Mouse (Mus musculus) intestine, embryonic 16.5 days (tissue): ENCODE data around the gene Limk1. TPM values are rescaled to one million over a fixed set of nuclear protein-coding genes. Genes with fewer than 3 reads are reported as not detected.

Experiments used
- ATAC-seq: fragments of 200-750 bp; cut with Nextera tagmentation; 2 replicates; pipeline ENCODE4 v1.8.0; 2017; ENCODE audit warnings: moderate TSS enrichment, moderate library complexity
- H3K27ac ChIP-seq: fragments of 300-500 bp; sonication (generic); 2 replicates; pipeline ENCODE4 v1.5.1; 2014; ENCODE audit warnings: mild to moderate bottlenecking, low read length
- H3K27me3 ChIP-seq: fragments of 300-500 bp; sonication (generic); replicated peaks from 2 replicates; pipeline ENCODE4 v1.6.1; 2014; ENCODE audit warnings: low read length, control low read depth, mixed read lengths; ENCODE audit not compliant: control insufficient read depth, insufficient read depth
- H3K36me3 ChIP-seq: fragments of 300-500 bp; sonication (generic); 2 replicates; pipeline ENCODE4 v1.6.1; 2014; ENCODE audit warnings: low read length, control low read depth; ENCODE audit not compliant: control insufficient read depth, insufficient read depth
- H3K4me1 ChIP-seq: fragments of 300-500 bp; sonication (generic); 2 replicates; pipeline ENCODE4 v1.6.1; 2014; ENCODE audit warnings: low read length, control low read depth, mixed read lengths; ENCODE audit not compliant: control insufficient read depth, insufficient read depth
- H3K4me2 ChIP-seq: fragments of 300-500 bp; sonication (generic); 2 replicates; pipeline ENCODE4 v1.6.1; 2014; ENCODE audit warnings: low read depth, low read length, control low read depth
- H3K4me3 ChIP-seq: fragments of 300-500 bp; sonication (generic); 2 replicates; pipeline ENCODE4 v1.5.1; 2014; ENCODE audit warnings: mild to moderate bottlenecking, low read length
- H3K9ac ChIP-seq: fragments of 300-500 bp; sonication (generic); 2 replicates; pipeline ENCODE4 v1.6.1; 2014; ENCODE audit warnings: low read depth, low read length
- H3K9me3 ChIP-seq: fragments of 300-500 bp; sonication (generic); 2 replicates; pipeline ENCODE4 v1.6.1; 2016; ENCODE audit warnings: low read length, control low read depth; ENCODE audit not compliant: control insufficient read depth
- WGBS: fragments of 180-500 bp; shearing (Covaris S2); extraction: QIAGEN DNeasy Blood & Tissue Kit; methylation state at CpG from one replicate; pipeline ENCODE4 v1.1.7; 2014; 5-methylcytosine and 5-hydroxymethylcytosine counted together
- polyA plus RNA-seq: library from polyadenylated mRNA; unstranded; fragments of >200 nt; fragmentation: Nextera tagmentation; extraction: Ambion mirVana; gene quantifications from 2 replicates; pipeline ENCODE4 v1.2.1, GENCODE M21; 2015

Gene Limk1
- polyA plus RNA-seq, 1 experiment from 2014 or later, result 3.8 TPM

GRCm38 (mm10) chr5:134611810-134612521, 76.4 kb downstream of the Limk1 start:
- Histone ChIP-seq H3K4me1 (peaks cover 6% of the 10 kb centered on the region; the same call in 1 of the 2 replicates), H3K27ac (peak overlapping the region; percentile 73), H3K9me3 (no peaks in the 10 kb centered on the region), H3K4me2 (no peak overlapping the region), H3K4me3 (no peak overlapping the region), H3K9ac (no peak overlapping the region), H3K36me3 (no peaks in the 10 kb centered on the region), H3K27me3 (no peaks in the 10 kb centered on the region)
- peak; percentile 94 for ATAC-seq
- 49% methylated on average over 8 of the region's 8 CpGs for WGBS

DNA sequence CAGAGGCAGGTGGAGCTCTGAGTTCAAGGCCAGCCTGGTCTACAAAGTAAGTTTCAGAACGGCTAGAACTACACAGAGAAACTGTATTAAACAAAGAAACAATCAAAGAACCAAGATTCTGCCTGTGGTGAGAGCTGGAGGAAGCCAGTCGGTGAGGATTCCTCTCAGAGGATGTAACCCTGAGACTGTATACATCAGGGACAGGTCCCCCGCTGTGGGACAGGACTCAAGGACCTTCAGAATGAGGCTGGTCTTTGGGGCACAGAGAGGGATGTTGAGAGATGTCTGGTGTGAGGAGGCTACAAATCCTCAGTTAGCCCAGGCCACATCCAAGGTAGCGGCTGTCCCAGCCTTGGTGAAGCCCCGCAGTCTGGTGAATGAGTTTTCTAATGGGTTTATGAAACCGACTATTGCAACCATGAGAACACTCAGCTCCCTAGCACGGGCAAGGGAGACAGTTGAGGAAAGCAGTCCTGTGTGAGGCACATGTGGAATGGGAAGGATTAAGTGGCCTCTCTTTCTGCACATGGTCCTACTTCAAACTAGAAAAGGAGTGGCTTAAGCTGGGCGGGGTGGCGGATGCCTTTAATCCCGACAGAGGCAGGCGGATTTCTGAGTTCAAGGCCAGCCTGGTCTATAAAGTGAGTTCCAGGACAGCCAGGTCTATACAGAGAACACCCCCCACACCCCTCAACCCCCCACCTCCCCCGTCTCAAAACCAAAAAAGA, 78.3 kb downstream of the Limk1 start:
- H3K9ac ChIP-seq, result no peak overlapping the region
- no peak for ATAC-seq
- WGBS, result 78% methylated on average over 12 of the region's 12 CpGs
- H3K27ac ChIP-seq, result no peak overlapping the region
- no peaks in the 10 kb centered on the region for H3K36me3 ChIP-seq
- no peaks in the 10 kb centered on the region for H3K9me3 ChIP-seq
- no peaks in the 10 kb centered on the region for H3K27me3 ChIP-seq
- no peak overlapping the region for H3K4me3 ChIP-seq
- peaks cover 6% of the 10 kb centered on the region; the same call in 1 of the 2 replicates for H3K4me1 ChIP-seq
- no peak overlapping the region for H3K4me2 ChIP-seq

DNA sequence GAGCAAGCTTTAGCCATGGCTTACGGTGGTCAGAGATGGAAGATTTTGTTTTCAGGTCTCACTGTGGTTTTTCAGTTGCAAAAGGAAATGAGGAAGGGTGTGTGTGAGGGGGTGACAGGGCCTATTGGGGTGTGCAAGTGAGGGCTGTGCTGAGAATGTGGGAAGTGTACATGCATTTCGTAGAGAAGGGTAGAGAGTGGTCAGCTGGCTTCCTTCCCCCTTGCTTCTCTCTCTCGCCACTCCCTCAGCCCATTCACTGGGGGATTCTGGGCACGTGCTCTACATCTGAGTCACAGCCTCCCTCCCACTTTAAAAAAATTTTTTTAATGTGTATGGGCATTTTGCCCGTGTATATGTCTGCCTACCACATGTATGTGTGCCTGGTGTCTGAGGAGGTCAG, 81.3 kb downstream of the Limk1 start:
- ATAC-seq, result no peak
- WGBS, result 58% methylated on average over 5 of the region's 5 CpGs
- H3K4me2 ChIP-seq, result no peak overlapping the region
- H3K36me3 ChIP-seq, result no peaks in the 10 kb centered on the region
- H3K27ac ChIP-seq, result no peak overlapping the region
- H3K4me3 ChIP-seq, result no peak overlapping the region
- no peaks in the 10 kb centered on the region for H3K9me3 ChIP-seq
- H3K27me3 ChIP-seq, result no peaks in the 10 kb centered on the region
- H3K9ac ChIP-seq, result no peak overlapping the region
- peaks cover 6% of the 10 kb centered on the region; the same call in 1 of the 2 replicates for H3K4me1 ChIP-seq

- no peaks in the 10 kb centered on the region for H3K27me3 ChIP-seq
- no peak overlapping the region for H3K4me3 ChIP-seq
- no peaks in the 10 kb centered on the region for H3K9me3 ChIP-seq
- no peak for ATAC-seq
- no peak overlapping the region for H3K27ac ChIP-seq
- H3K36me3 ChIP-seq, result no peaks in the 10 kb centered on the region
- no peak overlapping the region for H3K9ac ChIP-seq
- no peak overlapping the region for H3K4me2 ChIP-seq
- no peaks in the 10 kb centered on the region for H3K4me1 ChIP-seq
These were observed 82.1 kb downstream of the Limk1 start for GRCm38 (mm10) chr5:134606314-134606713.

Other genes starting within 250 kb of the Limk1 start
- 66.5 and 66.6 TPM in 2 replicates for gene Gtf2ird1, start 231.9 kb downstream of the Limk1 start, polyA plus RNA-seq
- 3.8 and 4.3 TPM in 2 replicates for gene Clip2, start 136.2 kb downstream of the Limk1 start, polyA plus RNA-seq
- gene Syna, start 128.4 kb downstream of the Limk1 start, polyA plus RNA-seq, result not detected in 2 replicates
- gene Rfc2, start 107.2 kb downstream of the Limk1 start, polyA plus RNA-seq, result 204 and 233 TPM in 2 replicates
- 2.1 and 2.4 TPM in 2 replicates for gene Lat2, start 73.6 kb downstream of the Limk1 start, polyA plus RNA-seq
- gene Eif4h, start 49.1 kb downstream of the Limk1 start, polyA plus RNA-seq, result 362 and 396 TPM in 2 replicates
- 50.5 and 65.8 TPM in 2 replicates for gene Eln, start 58.7 kb upstream of the Limk1 start, polyA plus RNA-seq
- not detected in 2 replicates for gene Tmem270, start 218.1 kb upstream of the Limk1 start, polyA plus RNA-seq
- gene Cldn13, start 226.9 kb upstream of the Limk1 start, polyA plus RNA-seq, result 2.1 and 6.4 TPM in 2 replicates
- 27.2 TPM in 2 replicates for gene Mettl27, start 243.8 kb upstream of the Limk1 start, polyA plus RNA-seq